Mouse (Mus musculus): ENCODE measurements at regions not wholly inside any gene's neighbourhood (a gene's known extent, or its start where the extent isn't known, plus 50 kb on each side); places are given as distances from the start of the nearest gene placed in this dataset.
"Not testable (repeated sequence)": the region's sequence is repeated elsewhere in the genome, so short reads cannot be mapped to it uniquely, and the experiment has no call there.

GRCm38 (mm10) chr7:39654563-39655286, 137.2 kb downstream of the Zfp619 start:
- no peaks in the 10 kb centered on the region for H3K36me3 ChIP-seq (ENCODE audit: control insufficient read depth, insufficient read depth, low read length)
- H3K4me1 ChIP-seq (ENCODE audit: control insufficient read depth, insufficient read depth, insufficient read length, low read length): no peaks in the 10 kb centered on the region
- no peaks in the 10 kb centered on the region for H3K27me3 ChIP-seq (ENCODE audit: control insufficient read depth, insufficient read depth, low read length)
- WGBS: 21% methylated on average over 4 of the region's 4 CpGs
- TF ChIP-seq CTCF (IDR thresholded peaks at IDR 0.05; ENCODE audit: extremely low read depth, insufficient read length, insufficient replicate concordance, low read depth, low read length) (no peak), POLR2A (IDR thresholded peaks at IDR 0.05; ENCODE audit: low read depth, low read length) (no peak)
- H3K27ac ChIP-seq (ENCODE audit: insufficient read depth, low read depth, low read length): no peak overlapping the region
- no peak overlapping the region for H3K4me3 ChIP-seq (ENCODE audit: low read depth, low read length)

GRCm38 (mm10) chr7:39655287-39655652, 137.7 kb downstream of the Zfp619 start:
- not testable (repeated sequence) for H3K4me1 ChIP-seq (ENCODE audit: control insufficient read depth, insufficient read depth, insufficient read length, low read length); H3K36me3 ChIP-seq (ENCODE audit: control insufficient read depth, insufficient read depth, low read length); H3K27me3 ChIP-seq (ENCODE audit: control insufficient read depth, insufficient read depth, low read length)
- Histone ChIP-seq H3K27ac (ENCODE audit: insufficient read depth, low read depth, low read length) (0 out of 2 replicates have a peak overlapping the region, but pooled peaks have one; percentile 16), H3K4me3 (ENCODE audit: low read depth, low read length) (peak overlapping the region; percentile 61)
- 14% methylated on average over 23 of the region's 23 CpGs for WGBS

- Histone ChIP-seq H3K36me3 (ENCODE audit: control insufficient read depth, insufficient read depth, low read length) (no peaks in the 10 kb centered on the region), H3K4me1 (ENCODE audit: control insufficient read depth, insufficient read depth, insufficient read length, low read length) (no peaks in the 10 kb centered on the region), H3K27ac (ENCODE audit: insufficient read depth, low read depth, low read length) (0 out of 2 replicates have a peak overlapping the region, but pooled peaks have one; percentile 16), H3K27me3 (ENCODE audit: control insufficient read depth, insufficient read depth, low read length) (no peaks in the 10 kb centered on the region), H3K4me3 (ENCODE audit: low read depth, low read length) (peak overlapping the region; percentile 61)
- WGBS: 26% methylated on average over 13 of the region's 13 CpGs
- no peak for TF ChIP-seq POLR2A (IDR thresholded peaks at IDR 0.05; ENCODE audit: low read depth, low read length)
- no peak for TF ChIP-seq CTCF (IDR thresholded peaks at IDR 0.05; ENCODE audit: extremely low read depth, insufficient read length, insufficient replicate concordance, low read depth, low read length)
Measured at GRCm38 (mm10) chr7:39655709-39656397, 138.3 kb downstream of the Zfp619 start.

GRCm38 (mm10) chr7:39659597-39659996, 142.0 kb downstream of the Zfp619 start:
- Histone ChIP-seq H3K4me1 (ENCODE audit: control insufficient read depth, insufficient read depth, insufficient read length, low read length) (no peaks in the 10 kb centered on the region), H3K4me3 (ENCODE audit: low read depth, low read length) (no peak overlapping the region), H3K27me3 (ENCODE audit: control insufficient read depth, insufficient read depth, low read length) (no peaks in the 10 kb centered on the region), H3K36me3 (ENCODE audit: control insufficient read depth, insufficient read depth, low read length) (no peaks in the 10 kb centered on the region), H3K27ac (ENCODE audit: insufficient read depth, low read depth, low read length) (no peak overlapping the region)
- no peak for TF ChIP-seq POLR2A (IDR thresholded peaks at IDR 0.05; ENCODE audit: low read depth, low read length)
- 35% methylated on average over 5 of the region's 5 CpGs for WGBS

GRCm38 (mm10) chr7:39675124-39675846, 157.7 kb downstream of the Zfp619 start:
- Histone ChIP-seq H3K27ac (ENCODE audit: insufficient read depth, low read depth, low read length) (no peak overlapping the region), H3K36me3 (ENCODE audit: control insufficient read depth, insufficient read depth, low read length) (no peaks in the 10 kb centered on the region), H3K27me3 (ENCODE audit: control insufficient read depth, insufficient read depth, low read length) (no peaks in the 10 kb centered on the region; the same call in 1 of the 2 replicates), H3K4me3 (ENCODE audit: low read depth, low read length) (no peak overlapping the region), H3K4me1 (ENCODE audit: control insufficient read depth, insufficient read depth, insufficient read length, low read length) (no peaks in the 10 kb centered on the region)
- 65% methylated on average over 8 of the region's 8 CpGs for WGBS
- TF ChIP-seq CTCF (IDR thresholded peaks at IDR 0.05; ENCODE audit: extremely low read depth, insufficient read length, insufficient replicate concordance, low read depth, low read length): no peak
- no peak for TF ChIP-seq POLR2A (IDR thresholded peaks at IDR 0.05; ENCODE audit: low read depth, low read length)

- 64% methylated on average over 1 of the region's 1 CpGs for WGBS
- H3K27ac ChIP-seq (ENCODE audit: insufficient read depth, low read depth, low read length): no peak overlapping the region
- no peak for TF ChIP-seq POLR2A (IDR thresholded peaks at IDR 0.05; ENCODE audit: low read depth, low read length)
- no peak for TF ChIP-seq CTCF (IDR thresholded peaks at IDR 0.05; ENCODE audit: extremely low read depth, insufficient read length, insufficient replicate concordance, low read depth, low read length)
- no peaks in the 10 kb centered on the region; the same call in 1 of the 2 replicates for H3K27me3 ChIP-seq (ENCODE audit: control insufficient read depth, insufficient read depth, low read length)
- no peaks in the 10 kb centered on the region for H3K4me1 ChIP-seq (ENCODE audit: control insufficient read depth, insufficient read depth, insufficient read length, low read length)
- no peak overlapping the region for H3K4me3 ChIP-seq (ENCODE audit: low read depth, low read length)
- no peaks in the 10 kb centered on the region for H3K36me3 ChIP-seq (ENCODE audit: control insufficient read depth, insufficient read depth, low read length)
Measured at GRCm38 (mm10) chr7:39675847-39676238, 158.3 kb downstream of the Zfp619 start.

- H3K36me3 ChIP-seq (ENCODE audit: control insufficient read depth, insufficient read depth, low read length): no peaks in the 10 kb centered on the region
- no peak overlapping the region for H3K27ac ChIP-seq (ENCODE audit: insufficient read depth, low read depth, low read length)
- no peaks in the 10 kb centered on the region for H3K4me1 ChIP-seq (ENCODE audit: control insufficient read depth, insufficient read depth, insufficient read length, low read length)
- H3K4me3 ChIP-seq (ENCODE audit: low read depth, low read length): no peak overlapping the region
- WGBS: 33% methylated on average over 2 of the region's 2 CpGs
- no peaks in the 10 kb centered on the region for H3K27me3 ChIP-seq (ENCODE audit: control insufficient read depth, insufficient read depth, low read length)
- no peak for TF ChIP-seq CTCF (IDR thresholded peaks at IDR 0.05; ENCODE audit: extremely low read depth, insufficient read length, insufficient replicate concordance, low read depth, low read length)
- TF ChIP-seq POLR2A (IDR thresholded peaks at IDR 0.05; ENCODE audit: low read depth, low read length): no peak
Measured at GRCm38 (mm10) chr7:39680411-39680810, 162.8 kb downstream of the Zfp619 start.
